Mouse (Mus musculus) CD8-positive naive resting alpha-beta T cell, adult 2 months (primary cell): ENCODE data around the gene Bex1.
"Not testable (repeated sequence)": the region's sequence is repeated elsewhere in the genome, so short reads cannot be mapped to it uniquely, and the experiment has no call there.

ENCODE experiments used
- DNase-seq, 2 experiments: peaks; one replicate each; pipeline ENCODE4 v3.0.0; 2022; ENCODE audit warnings: low read depth in 2 of 2, low spot score in 2 of 2

Gene Bex1

DNA sequence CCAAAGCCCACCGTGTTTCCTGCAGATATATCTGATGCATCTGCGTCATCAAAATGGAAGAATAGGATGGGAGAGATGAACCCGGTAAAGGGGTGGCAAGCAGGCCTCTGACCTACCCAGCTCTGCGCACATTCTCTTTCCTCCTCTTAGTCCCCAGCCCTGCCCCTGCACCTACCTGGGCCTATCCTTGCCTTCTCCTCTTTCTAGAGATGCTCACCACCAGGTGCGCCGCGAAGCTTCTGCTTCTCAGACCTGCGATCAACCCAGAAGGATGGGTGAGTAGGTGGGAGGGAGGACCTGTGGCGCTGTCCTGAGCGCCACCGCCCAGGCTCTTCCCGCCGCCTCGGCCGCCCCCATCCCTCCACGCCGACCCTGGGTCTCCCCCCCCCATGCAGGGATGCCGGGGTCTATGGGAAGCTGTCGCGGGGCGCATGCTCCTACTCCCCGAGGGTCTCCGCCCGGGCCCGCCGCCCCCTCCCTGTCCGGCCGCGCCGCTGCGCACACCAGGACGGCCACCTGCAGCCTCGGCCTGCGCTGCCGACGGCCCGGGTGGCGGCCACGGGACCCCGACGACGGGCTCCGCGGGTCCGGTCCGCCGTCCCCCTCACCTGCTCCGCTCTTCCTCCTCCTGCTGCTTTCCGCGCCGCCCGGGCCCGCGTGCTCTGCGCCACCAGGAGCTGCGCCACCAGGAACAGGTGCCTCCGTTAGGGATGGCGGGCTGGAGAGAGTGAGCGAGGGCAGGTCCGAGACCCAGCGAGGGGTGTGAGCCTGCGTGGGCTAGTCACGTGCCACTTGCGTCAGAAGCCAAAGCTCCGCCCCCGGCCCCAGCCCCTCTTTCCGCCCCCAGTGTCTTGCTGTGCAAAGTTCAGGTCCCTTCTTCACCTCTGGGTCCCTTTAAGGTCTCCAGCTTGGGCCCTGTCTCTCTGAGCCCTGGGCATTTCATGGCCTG lies at the start of gene Bex1, which contains the start of gene Tceal7:
Gene Bex1, minus strand, starts transcription at position 785 of the 949 bp plus-strand sequence.
Gene Tceal7, plus strand, starts transcription at position 51 of the 949 bp plus-strand sequence.
- DNase-seq: not testable (repeated sequence)

DNA sequence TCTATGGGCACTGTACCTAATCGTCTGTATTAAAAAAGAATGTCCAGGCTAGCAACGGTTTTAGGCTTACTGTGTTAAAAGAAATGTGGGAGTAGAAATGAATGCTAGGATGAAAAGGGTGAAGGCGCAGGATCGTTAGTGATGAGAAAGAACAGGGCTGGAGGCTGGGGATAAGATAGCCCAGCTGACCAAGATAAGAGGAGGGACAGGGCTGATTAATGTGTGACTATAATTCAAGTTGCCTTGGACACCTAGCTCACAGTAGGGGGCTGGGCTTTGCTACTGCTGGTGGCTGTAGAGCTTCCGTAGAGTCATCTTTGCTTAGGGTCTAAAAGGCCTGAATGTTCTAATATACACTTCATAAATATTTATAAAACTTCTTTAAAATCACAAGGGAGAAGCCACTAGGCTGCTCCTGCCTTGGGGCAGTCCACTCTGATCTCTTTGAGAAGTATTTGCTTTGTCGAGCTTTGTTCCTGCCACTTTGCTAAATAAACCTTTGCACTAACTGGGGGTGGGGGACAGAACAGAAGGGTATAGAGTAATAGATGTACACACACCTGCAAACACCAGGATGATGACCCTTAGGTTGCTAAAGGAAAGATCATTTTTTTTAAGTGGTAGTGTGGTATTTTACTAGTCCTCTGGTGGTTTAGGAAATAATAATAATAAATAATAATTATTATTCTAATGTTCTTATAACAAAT lies 36.9 kb upstream of the Bex1 start:
- no peak for DNase-seq

DNA sequence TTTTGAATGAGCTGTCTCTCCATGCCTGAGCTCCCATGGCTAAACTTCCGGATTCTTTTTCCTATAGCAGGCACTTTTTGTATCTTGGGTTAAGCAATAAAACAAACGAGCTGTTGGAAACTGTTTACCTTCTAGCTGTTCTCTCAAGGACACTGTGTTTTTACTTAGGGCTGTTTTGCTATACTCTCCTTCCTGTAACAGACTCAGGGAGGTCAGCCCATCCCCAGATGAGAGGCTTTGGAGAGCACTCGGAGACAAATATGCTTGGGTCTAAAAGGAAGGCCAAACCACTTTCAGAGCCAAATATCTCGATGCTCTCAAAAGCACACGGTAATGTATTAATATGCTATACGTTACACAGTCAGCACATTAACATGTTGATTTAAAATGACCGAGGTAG lies 34.4 kb upstream of the Bex1 start:
- no peak for DNase-seq

DNA sequence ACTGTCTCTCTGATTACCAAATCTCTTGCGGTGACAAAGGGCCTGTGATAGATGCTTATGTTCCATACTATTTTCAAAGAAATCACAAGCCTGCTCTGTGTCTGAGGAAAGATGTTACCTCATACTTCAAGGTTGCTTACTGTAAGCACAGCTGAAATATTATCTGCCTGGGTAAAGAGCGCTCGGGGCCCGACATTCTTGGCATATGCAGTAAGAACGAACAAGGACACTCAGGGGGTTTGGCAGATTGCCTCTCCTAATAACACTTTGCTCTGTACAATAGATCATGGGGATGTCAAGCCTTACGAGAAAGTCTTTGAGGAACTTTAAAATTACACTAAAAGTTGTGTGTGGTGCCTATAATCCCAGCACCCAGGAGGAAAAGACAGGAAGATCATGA lies 33.5 kb upstream of the Bex1 start:
- DNase-seq: no peak

DNA sequence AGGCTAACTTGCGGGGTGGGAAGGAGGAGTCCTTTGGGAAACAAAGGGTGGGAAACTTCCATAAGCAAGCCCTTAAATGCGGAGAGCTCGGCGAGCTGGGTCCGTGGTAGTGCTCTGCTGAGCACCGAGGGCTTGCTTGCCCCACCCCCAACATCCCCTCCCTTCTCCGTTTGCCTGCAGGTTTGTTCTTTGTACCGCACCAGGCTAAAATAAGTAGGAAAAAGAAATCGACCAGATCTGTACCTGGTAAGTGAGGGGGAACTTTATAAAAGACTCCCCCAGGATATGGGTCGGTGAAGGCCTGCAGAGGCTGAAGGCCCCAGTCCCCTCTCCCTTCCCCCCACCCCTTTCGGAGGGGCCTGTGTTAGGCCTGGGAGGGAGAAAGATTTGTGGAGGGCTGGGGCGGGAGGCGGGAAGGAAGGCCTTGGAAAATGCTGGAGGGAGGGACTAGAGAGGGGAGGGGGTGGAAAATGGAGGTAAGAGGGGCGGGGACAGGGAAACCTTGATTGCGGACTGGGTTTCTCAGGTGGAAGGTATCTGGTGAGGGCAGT lies 30.3 kb upstream of the Bex1 start:
- DNase-seq: no peak

DNA sequence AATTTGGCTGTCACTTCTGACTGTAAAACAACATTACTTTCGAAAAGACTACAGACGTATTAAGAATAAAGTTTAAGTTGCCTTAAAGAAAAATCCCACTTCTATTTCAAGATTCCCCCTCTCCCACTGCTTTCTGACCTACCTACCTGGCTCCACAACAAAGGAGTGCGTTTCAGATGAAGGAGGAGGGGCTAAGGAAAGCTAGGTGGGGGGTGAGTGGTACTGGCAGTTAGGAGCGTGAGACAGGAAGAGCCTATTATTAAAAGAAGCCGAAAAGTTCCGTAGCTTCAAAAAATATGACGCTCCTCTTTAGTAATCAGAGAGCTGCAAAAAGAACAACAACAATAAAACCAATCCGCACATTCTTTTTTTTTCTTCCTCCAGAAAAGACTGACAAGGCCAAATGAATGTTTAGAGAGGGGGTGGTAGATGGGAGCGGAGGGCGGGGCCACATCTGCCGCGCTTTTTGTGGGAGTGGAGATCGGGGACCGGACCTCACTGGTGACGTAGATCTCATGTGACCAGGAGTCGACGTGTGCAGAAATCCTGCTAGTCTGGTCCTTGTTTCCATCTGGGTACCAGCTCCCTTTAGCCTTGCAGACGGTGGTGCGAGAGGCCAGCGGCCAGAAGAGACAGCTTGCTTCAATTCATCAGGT lies 29.4 kb upstream of the Bex1 start, which contains the start of gene Tceal9:
Gene Tceal9, plus strand, starts transcription at position 506 of the 656 bp plus-strand sequence.
- DNase-seq: peak; percentile 15 to 37

DNA sequence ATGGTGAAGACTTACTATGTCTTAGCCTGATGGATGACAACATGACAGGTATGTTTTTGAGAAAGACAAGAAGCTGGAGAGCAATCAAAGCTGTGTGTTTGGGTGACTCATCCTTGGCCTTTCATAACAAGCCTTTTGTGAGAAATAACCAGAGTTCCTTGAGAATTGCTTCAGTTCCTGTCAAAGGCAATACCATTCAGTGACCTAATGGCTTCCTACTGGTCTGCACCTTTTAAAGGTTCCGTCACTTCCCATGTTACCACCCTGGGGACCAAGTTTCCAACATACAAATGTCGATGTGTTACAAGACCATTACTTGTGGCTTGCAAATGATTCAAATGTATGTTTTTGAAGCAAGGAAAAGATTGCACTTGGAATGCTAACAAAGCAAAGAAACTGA lies 27.9 kb upstream of the Bex1 start:
- DNase-seq: no peak

DNA sequence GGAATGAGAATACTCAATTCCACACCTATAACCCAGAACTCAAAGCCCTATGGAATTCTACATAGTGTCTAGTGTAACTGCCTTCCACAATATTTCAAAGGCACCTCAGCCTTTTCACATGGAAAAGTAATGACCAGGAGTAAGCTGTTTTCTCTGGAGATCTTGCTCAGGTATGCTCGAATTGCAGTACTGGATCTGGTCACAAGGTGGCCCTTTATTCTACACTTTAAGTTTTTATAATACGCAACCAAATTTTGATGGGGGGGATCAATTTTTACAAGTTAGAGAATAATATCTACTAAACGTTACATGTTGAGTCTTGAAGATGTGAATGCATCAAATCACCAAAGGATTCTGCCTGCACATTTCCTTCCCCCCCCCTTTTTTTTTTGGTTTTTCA lies 22.8 kb upstream of the Bex1 start:
- DNase-seq: peak; percentile 5 to 25

DNA sequence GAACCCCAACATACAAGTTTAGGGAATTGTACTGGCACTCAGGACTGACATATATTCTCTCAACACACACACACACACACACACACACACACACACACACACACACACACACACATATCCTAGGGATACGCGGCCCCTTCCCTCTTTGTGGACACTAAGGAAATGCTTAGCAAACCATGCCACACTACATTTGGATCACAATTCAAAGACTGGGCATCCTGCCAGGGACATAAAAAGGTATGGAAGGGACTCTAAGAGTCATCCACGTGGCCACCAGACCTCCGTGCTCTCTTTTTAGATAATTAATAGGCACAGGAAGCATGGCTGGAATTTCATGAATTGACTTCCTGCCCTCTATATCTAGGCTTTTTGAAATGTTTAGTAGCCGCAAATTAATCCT lies 12.5 kb upstream of the Bex1 start:
- DNase-seq: no peak

DNA sequence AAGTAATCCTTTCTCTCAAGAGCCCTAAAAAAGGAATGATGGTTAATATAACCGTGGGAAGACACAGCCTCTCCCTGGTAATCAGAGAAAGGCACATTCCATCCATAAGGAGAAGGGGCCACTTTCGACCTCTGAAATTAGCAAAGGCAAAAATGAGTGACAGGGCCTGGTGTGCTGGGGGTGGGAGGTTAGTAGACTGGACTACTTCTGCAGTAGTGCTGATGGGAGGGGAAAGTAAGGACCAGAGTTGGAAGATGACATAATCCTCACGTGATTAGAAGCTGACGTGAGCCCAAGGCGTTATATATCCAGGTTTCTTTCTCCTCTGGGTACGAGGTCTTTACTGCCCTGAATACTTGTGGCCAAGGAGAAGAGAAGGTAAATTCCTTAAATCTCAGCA lies 8.4 kb upstream of the Bex1 start:
- DNase-seq: no peak

DNA sequence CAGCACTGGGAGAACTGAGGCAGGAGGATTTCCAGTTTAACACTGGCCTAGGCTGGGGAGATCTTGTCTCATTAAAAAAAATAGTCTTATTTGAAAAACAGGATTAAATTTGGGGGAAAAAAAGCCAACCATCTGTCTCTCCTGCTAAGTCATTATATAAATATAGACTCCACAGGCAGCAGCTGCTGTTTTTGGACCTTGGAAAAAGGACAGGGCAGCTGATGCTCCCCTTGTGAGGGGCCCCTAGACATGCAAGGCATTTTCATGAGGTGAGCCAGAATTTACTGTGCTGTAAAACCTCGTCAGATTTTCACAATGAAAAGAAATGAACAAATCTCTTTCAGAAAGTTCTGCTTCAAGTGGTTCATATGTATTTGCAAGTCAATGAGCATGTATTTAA lies 990 bp upstream of the Bex1 start:
- DNase-seq: no peak

DNA sequence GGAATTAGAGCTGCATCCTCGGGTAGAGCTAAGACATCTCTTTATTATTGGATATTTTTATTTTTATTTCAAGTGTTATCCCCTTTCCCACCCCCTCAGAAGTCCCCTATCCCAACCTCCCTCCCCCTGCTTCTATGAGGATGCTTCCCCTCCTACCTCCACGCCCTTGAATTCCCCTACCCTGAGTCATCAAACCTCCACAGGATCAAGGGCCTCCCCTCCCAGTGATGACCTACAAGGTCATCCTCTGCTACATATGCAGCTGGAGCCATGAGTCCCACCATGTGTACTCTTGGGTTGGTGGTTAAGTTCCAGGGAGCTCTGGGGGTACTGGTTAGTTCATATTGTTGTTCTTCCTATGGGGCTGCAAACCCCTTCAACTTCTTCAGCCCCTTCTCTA lies 1.9 kb downstream of the Bex1 start:
- DNase-seq: no peak

DNA sequence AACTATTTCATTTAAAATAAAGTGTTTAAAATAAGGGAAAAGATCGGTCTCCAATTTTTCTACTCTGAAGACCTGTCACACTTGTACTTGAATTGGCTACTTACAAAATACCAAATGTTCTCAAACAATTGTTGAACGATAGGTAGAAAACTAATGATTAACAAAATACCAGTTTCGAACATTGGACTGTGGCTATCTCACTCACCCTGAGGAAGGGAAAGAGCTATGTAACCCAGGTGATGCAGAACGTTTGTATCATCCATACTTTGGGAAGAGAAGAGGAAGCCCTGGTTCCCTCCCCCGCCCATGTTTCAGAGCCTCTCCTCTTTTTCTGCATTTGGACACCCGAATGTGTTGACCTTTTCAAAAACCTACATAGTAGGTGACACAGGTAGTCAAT lies 10.9 kb downstream of the Bex1 start:
- no peak for DNase-seq

DNA sequence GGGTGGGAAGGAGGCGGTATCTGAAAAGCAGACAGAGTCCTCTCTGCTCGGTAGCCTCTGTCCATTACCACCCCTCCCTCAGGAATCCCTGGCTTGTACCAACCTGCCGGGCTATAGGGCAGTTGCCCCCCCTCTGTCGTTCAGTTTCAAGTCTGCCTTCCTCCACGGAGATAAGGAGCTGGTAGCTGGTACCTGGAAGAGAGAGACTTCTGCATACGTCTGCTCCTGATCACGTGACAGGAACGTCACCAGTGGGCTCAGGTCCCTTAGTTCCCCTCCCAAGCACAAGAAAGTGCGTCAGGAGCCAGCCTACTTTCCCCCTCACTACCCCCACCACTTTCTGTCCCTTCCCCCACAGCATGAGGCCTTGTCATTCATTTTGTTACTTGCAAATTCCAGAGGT lies 11.6 kb downstream of the Bex1 start, which contains the start of gene Tceal5:
Gene Tceal5, minus strand, starts transcription at position 213 of the 403 bp plus-strand sequence.
- DNase-seq: no peak

DNA sequence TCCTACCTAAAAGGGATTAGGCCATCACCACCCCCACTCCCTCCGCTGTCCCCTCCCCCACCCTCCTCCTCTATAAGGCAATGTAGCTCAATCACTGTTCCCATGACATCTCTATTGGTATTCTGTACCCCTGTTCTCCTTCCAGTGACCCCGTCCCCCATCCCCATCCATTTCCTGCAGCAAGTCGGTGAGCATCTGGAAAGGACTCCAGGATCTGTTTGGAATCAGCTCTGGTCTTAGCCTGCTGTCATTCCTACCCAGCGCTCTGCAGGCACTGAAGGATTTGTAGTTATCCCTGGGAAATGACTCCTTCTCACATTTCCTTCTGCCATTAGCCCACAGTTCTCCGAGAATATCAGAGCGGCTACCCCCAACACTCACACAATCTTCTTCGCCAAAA lies 12.1 kb downstream of the Bex1 start:
- no peak for DNase-seq

DNA sequence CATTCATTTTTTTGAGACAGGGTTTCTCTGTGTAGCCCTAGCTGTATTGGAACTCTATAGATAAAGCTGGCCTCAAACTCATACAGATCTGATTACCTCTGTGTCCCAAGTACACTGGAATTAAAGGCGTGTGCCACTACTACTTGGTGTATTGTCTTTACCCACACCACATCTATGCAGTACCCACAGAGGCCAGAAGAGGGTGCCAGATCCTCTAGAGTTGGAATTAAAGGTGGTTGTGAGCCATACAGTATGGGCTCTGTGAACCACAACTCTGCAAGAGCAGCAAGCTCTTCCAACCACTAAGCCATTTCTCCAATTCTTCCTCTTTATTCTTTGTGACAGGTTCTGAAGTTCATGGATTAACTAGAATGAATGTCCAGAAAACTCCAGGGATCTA lies 18.4 kb downstream of the Bex1 start:
- DNase-seq: peak in 1 of 2 experiments; percentile 18

DNA sequence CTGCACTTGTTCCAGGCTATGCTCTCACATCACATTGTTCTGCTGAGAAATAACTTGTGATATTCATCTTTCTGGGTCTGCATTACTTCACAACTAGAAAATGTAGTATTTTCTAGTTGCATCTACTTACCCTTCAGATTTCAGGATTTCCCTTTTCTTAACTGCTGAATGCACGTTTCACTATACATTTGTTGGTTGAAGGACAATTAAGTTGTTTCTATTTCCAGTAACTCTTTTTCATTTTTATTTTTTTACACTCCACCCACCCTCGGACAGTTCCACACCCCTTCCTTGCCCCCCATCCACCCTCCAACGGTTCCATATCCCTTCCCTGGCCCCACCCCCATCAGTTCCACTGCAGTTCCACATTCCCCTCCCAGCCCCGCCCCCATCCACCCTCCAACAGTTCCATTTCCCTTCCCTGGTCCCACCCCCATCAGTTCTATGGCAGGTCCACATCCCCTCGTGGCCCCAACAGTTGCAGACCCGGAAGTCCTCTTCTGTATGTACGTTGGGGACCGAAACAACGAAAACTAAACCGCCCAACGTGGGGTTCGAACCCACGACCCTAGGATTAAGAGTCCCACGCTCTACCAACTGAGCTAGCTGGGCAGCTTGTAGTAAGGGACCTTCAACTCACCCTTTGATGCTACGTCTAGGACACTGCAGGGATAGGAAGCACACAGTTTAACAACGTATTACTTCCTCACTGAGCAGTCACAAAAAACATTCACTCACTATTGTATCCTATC lies 19.9 kb downstream of the Bex1 start:
- no peak for DNase-seq

DNA sequence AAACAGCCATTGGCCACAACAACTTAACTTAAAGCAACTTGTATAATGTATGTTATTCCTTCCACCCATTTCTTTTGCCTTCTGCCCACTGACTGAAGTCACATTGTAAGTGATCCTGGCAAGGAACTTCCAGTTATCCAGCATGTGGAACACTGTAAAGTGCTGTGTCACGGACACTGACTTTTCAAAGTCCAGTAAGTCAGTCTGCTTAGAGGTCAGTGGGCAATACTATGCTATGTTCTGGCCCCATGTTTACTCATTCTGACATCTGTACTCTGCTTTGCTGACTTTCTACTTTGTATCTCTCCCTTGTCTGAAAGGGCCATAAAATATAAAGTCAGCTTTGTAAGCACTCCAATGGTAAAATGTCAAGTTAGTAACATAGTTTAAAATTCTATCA lies 32.2 kb downstream of the Bex1 start:
- no peak for DNase-seq

DNA sequence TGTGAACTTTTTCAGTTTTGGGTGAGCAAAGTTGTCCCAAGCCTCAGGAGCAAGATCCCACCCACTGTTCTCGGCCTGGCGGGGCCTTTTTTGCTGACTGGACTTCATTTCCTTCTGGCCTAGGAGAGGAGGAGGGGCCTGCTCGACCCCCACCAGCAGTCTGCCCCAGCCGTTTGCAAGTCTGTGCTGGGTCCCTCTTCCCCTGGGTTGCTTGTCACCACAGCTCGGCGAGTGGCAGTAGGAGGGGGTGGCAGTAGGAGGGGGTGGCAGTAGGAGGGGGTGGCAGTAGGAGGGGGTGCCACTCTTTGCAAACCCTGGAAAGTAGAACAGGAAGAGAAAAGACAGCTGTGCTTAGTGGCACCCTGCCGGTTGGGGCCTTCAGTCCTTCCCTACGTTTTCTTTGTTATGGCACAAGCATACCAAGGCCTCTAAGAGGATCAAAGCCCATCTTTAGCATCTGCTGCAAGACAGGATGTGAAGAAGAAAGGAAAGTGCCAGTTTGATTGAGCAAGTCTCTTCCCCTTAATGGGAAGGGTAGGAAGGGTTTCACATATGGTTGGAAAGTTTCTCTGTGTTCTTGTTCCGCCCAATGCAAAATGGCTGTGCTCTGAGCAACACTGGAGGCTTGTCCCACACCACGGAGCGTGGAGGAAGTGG lies 34.3 kb downstream of the Bex1 start:
- DNase-seq: no peak

DNA sequence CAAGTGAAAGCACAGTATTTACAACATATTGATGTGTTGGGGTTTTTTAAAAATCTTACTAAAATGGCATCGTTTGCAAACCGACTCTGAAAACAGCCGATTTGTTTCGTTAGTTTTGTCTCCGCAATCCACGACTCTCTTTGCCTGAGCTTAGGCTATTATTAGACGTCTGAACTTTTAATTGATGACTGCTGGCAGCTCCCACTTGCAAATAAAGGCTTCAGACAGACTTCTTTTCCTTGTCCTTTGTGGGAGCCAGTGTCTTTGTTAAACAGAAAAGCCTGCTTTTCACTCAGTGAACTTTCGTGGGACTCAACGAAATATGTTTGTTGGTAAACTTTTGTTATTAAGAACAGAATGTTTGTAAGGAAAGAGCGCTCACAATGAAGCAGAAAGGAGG lies 42.5 kb downstream of the Bex1 start:
- no peak for DNase-seq
